Mouse (Mus musculus) heart, postnatal 0 days (tissue): ENCODE data around the gene AC124108.1.

Experiments
- CTCF ChIP-seq: IDR thresholded peaks from 2 replicates; pipeline ENCODE4 v1.5.1; 2016; ENCODE audit warnings: antibody characterized with exemption, control low read depth, low read depth
- EP300 ChIP-seq: IDR thresholded peaks from 2 replicates; pipeline ENCODE4 v1.6.1; 2016; ENCODE audit warnings: antibody characterized with exemption, low read depth

DNA sequence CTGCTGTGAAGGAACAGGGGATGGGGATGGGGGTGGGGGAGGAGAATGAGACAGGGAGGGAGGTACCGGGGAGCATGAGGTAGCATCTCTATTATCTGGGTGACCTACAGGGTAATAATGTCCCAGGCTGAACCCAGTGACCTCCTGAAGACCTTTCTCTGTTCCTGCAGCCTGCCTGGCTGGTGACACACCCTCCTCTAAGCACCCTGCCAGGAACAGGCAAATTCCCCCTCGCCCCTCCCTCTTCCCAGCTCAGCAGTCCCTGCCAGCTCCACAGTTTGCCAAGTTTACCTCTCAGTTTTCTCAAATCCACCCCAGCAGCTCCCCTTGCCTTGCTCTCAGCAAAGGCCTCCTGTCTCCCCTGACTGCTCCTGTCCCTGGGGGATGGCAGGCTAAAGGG is 32.5 kb upstream of the AC124108.1 start:
- TF ChIP-seq CTCF (no peak), EP300 (no peak)
